Mouse (Mus musculus) liver, embryonic 16.5 days (tissue): ENCODE measurements around the gene Slc25a39. TPM values are rescaled to one million over a fixed set of nuclear protein-coding genes. Genes with fewer than 3 reads are reported as not detected.

Experiments used
- ATAC-seq: fragments of 200-750 bp; cut with Nextera tagmentation; 2 replicates; pipeline ENCODE4 v1.8.0; 2017; ENCODE audit warnings: low read depth, mild to moderate bottlenecking, moderate number of reproducible peaks, moderate library complexity
- H3K27ac ChIP-seq: fragments of 300-500 bp; sonication (generic); 2 replicates; pipeline ENCODE4 v1.5.1; 2014; ENCODE audit warnings: mild to moderate bottlenecking, low read length
- H3K27me3 ChIP-seq: fragments of 300-500 bp; sonication (generic); 2 replicates; pipeline ENCODE4 v1.6.1; 2014; ENCODE audit warnings: low read depth, low read length, mixed read lengths; ENCODE audit not compliant: control insufficient read depth, insufficient read depth
- H3K36me3 ChIP-seq: fragments of 300-500 bp; sonication (generic); 2 replicates; pipeline ENCODE4 v1.6.1; 2014; ENCODE audit warnings: mild to moderate bottlenecking; ENCODE audit not compliant: control insufficient read depth, insufficient read depth
- H3K4me1 ChIP-seq: fragments of 300-500 bp; sonication (generic); 2 replicates; pipeline ENCODE4 v1.6.1; 2014; ENCODE audit warnings: low read depth, low read length, mixed read lengths; ENCODE audit not compliant: control insufficient read depth
- H3K4me2 ChIP-seq: fragments of 300-500 bp; sonication (generic); 2 replicates; pipeline ENCODE4 v1.6.1; 2014; ENCODE audit warnings: low read depth, low read length, mixed read lengths
- H3K4me3 ChIP-seq: fragments of 300-500 bp; sonication (generic); 2 replicates; pipeline ENCODE4 v1.5.1; 2014; ENCODE audit warnings: low read depth, mild to moderate bottlenecking, low read length
- H3K9ac ChIP-seq: fragments of 300-500 bp; sonication (generic); 2 replicates; pipeline ENCODE4 v1.6.1; 2014; ENCODE audit warnings: low read depth, low read length
- H3K9me3 ChIP-seq: fragments of 300-500 bp; sonication (generic); replicated peaks from 2 replicates; pipeline ENCODE4 v1.6.1; 2016; ENCODE audit warnings: low read length; ENCODE audit not compliant: control insufficient read depth
- WGBS: fragments of 180-500 bp; shearing (Covaris S2); extraction: QIAGEN DNeasy Blood & Tissue Kit; methylation state at CpG from one replicate; pipeline ENCODE4 v1.1.7; 2014; ENCODE audit not compliant: insufficient replicate concordance; 5-methylcytosine and 5-hydroxymethylcytosine counted together
- polyA plus RNA-seq: library from polyadenylated mRNA; unstranded; fragments of >200 nt; fragmentation: Nextera tagmentation; extraction: Ambion mirVana; gene quantifications from 2 replicates; pipeline ENCODE4 v1.2.1, GENCODE M21; 2015

The Slc25a39 gene
- polyA plus RNA-seq, 1 experiment from 2014 or later = 500 TPM

DNA sequence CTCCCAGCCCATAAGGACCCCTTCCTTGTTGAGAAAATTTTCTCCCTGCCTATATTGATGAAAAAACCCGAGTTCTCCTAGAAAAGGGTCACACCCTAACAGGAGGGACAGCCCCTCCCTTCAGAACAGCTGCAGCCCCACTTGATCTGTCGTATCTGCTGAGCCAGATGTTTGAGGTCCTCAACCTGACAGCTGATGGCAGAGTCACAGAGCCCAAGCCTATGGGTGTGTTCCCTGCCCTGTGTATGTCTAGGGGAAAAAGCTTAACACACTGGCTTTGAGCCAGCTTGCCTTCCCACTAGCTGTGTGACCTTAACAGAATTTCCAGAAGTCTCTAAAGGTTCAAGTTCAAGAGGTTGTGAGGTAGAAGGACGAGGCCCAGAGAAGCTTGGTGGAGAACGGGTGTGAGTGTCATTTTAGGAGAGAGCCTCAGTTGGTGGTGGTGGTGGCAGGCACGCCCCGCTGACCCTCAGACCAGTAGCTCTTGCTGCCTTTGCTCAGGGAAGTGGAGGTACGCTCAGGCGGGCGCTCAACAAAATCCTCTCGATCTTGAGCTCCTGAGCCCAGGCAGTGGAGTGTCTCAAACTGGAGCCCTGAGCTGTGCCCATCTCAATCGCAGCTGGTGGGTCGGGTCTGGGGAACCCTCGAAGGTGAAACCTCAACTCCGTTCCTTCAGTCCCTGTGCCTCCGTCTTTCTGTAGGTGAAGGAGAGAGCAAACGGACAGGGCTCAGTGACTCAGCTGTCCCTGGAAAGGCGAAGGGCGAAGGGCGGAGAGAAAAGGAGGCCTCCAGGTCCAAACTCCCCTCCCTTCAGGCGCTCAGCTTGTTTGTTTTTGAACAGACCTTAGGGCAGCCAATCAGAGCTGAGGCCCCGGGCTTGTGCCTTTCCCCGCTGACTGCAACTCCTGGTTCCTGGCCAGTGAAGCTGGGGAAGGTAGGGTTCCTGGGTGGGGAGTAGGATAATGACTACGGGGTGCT, 32.3 kb downstream of the Slc25a39 start:
- H3K36me3 ChIP-seq = no peaks in the 10 kb centered on the region
- peaks cover 59% of the 10 kb centered on the region for H3K4me1 ChIP-seq
- no peaks in the 10 kb centered on the region for H3K27me3 ChIP-seq
- H3K9ac ChIP-seq = peak overlapping the region; percentile 76
- H3K27ac ChIP-seq = peak overlapping the region; percentile 97
- H3K9me3 ChIP-seq = no peaks in the 10 kb centered on the region; the same call in 1 of the 2 replicates
- ATAC-seq = peak; percentile 89
- peak overlapping the region; percentile 87 for H3K4me2 ChIP-seq
- 3% methylated on average over 23 of the region's 23 CpGs for WGBS
- peak overlapping the region; percentile 60 for H3K4me3 ChIP-seq

DNA sequence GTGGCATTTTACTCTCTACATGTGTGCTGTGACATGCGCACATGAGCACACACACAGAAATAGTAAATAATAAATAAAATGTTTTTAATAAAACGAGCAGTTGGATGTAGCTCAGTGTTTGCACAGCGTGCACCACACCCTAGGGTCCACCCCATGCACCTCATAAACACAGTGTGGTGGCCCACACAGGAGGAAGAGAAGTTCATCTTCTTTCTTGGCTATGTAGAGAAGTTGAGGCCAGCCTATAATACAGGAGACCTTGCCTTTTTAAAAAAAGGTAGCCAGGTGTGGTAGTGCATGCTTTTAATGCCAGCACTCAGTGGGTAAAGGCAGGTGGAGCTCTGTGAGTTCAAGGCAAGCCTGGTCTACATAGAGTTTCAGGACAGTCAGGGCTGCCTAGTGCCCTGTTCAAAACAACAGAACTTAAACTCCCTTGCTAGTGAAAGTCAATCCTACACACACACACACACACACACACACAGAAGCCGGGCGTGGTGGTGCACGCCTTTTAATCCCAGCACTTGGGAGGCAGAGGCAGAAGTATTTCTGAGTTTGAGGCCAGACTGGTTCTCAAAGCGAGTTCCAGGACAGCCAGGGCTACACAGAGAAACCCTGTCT, 33.5 kb downstream of the Slc25a39 start:
- H3K27me3 ChIP-seq = no peaks in the 10 kb centered on the region
- H3K4me2 ChIP-seq = peak overlapping the region; percentile 62
- 52% methylated on average over 7 of the region's 7 CpGs for WGBS

DNA sequence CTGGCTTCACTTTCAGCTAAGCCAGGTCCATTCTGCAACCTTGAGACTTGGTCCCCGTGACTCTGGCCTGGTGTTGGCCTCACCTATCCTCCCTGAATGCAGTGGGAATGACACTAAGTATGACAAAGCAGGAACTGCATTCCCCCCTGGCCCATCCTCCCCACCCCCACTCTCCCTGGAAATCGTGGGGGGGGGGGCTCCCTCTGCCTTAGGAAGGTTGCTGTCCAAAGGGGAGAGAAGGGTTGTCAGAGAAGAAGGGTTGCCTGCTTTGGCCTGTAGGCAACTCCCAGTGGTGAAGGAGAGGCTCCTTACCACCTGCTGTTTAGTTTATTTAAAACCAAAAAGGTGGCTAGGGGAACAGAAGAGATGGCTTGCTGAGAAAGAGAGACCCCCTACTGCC, 34.1 kb downstream of the Slc25a39 start:
- H3K27me3 ChIP-seq = no peaks in the 10 kb centered on the region
- H3K4me1 ChIP-seq = peaks cover 74% of the 10 kb centered on the region
- H3K9me3 ChIP-seq = no peaks in the 10 kb centered on the region
- H3K4me2 ChIP-seq = peak overlapping the region; percentile 62
- peak overlapping the region; percentile 97 for H3K27ac ChIP-seq
- 40% methylated on average over 2 of the region's 2 CpGs for WGBS
- no peak for ATAC-seq
- H3K4me3 ChIP-seq = peak overlapping the region; percentile 49
- H3K9ac ChIP-seq = peak overlapping the region; percentile 76
- no peaks in the 10 kb centered on the region for H3K36me3 ChIP-seq

More for the DNA sequence above, 33.5 kb downstream of the Slc25a39 start:
- Histone ChIP-seq H3K9ac (peak overlapping the region; percentile 76), H3K9me3 (no peaks in the 10 kb centered on the region; the same call in 1 of the 2 replicates), H3K36me3 (no peaks in the 10 kb centered on the region), H3K4me3 (peak overlapping the region; percentile 49), H3K27ac (peak overlapping the region; percentile 97), H3K4me1 (peaks cover 68% of the 10 kb centered on the region)
- peak; percentile 2; the same call in 1 of the 2 replicates for ATAC-seq

- no peaks in the 10 kb centered on the region for H3K9me3 ChIP-seq
- peaks cover 80% of the 10 kb centered on the region for H3K4me1 ChIP-seq
- H3K9ac ChIP-seq = peak overlapping the region; percentile 76
- H3K4me2 ChIP-seq = peak overlapping the region; percentile 62
- H3K4me3 ChIP-seq = peak overlapping the region; percentile 49
- H3K27ac ChIP-seq = peak overlapping the region; percentile 97
- H3K36me3 ChIP-seq = no peaks in the 10 kb centered on the region
- 26% methylated on average over 14 of the region's 14 CpGs for whole genome bisulfite sequencing
- ATAC-seq = peak; percentile 20
- H3K27me3 ChIP-seq = no peaks in the 10 kb centered on the region
These were observed 34.8 kb downstream of the Slc25a39 start for GRCm38 (mm10) chr11:102372936-102373335.

DNA sequence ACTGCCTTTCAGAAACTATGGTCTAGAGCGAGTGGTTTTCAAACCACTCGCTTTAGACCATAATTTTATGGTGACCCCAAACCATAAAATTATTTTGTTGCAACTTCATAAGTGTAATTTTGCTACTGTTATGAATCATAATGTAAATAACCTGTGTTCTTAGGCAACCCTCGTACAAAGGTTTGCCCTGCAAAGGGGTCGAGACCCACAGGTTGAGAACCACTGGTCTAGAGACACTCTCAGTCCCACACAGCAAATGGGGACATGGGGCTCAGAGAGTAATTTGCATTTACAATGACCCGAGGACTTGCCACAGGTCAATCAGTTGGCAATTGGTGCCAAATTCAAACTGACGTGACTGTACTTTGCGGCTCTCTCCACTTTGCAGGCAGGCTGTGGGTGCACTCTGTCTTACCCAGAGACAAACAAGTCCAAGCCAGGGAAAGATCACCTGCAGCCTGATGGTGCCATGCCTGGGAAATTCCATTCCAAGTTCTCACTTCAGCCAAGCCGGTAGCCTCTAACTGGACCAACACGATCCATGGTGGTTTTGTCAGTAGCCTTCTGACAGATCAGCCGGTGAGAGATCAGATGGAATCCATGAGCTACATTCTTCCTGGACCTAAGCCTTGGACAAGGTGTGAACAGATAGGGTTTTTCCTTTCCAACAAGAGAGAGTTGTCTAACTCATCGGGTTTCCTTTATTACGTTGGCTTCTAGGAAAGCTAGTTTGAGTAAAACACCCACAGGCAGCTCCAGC, 35.6 kb downstream of the Slc25a39 start:
- Histone ChIP-seq H3K27ac (peak overlapping the region; percentile 97), H3K27me3 (no peaks in the 10 kb centered on the region), H3K4me1 (peaks cover 80% of the 10 kb centered on the region), H3K9me3 (no peaks in the 10 kb centered on the region), H3K4me2 (peak overlapping the region; percentile 62), H3K9ac (peak overlapping the region; percentile 76), H3K4me3 (peak overlapping the region; percentile 49), H3K36me3 (no peaks in the 10 kb centered on the region)
- WGBS = 72% methylated on average over 12 of the region's 12 CpGs
- ATAC-seq = no peak

- Histone ChIP-seq H3K4me2 (no peak overlapping the region), H3K9me3 (no peaks in the 10 kb centered on the region), H3K27ac (peak overlapping the region; percentile 85), H3K4me1 (peaks cover 85% of the 10 kb centered on the region), H3K27me3 (no peaks in the 10 kb centered on the region), H3K9ac (peak overlapping the region; percentile 16; the same call in 1 of the 2 replicates), H3K4me3 (no peak overlapping the region), H3K36me3 (no peaks in the 10 kb centered on the region)
- ATAC-seq = no peak
- 55% methylated on average over 7 of the region's 7 CpGs for WGBS
These were observed 37.5 kb downstream of the Slc25a39 start for GRCm38 (mm10) chr11:102370285-102370684.

DNA sequence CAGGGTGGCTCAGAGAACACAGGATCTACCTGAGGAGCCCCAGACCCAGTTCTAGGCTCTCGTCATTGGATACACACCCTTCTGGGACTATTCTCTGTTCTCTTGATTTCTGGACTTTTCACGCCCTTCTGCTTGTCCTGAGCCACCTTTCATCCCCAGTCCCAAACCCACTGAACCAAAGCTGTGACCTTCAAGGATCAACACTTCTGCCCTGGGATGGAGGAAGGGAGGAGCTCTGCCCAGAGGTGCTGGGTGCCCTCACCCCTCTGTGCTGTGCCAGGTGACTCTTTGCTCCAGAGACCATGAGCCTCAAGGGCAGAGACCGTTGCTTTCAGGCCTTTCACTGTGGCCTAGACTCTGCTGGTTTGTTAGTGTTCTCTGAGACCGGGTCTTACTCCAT, 38.5 kb downstream of the Slc25a39 start:
- Histone ChIP-seq H3K4me3 (no peak overlapping the region), H3K36me3 (no peaks in the 10 kb centered on the region), H3K27ac (peak overlapping the region; percentile 85), H3K9me3 (no peaks in the 10 kb centered on the region), H3K4me2 (no peak overlapping the region), H3K9ac (peak overlapping the region; percentile 66), H3K27me3 (no peaks in the 10 kb centered on the region), H3K4me1 (peaks cover 79% of the 10 kb centered on the region)
- WGBS = 75% methylated on average over 4 of the region's 4 CpGs
- no peak for ATAC-seq

GRCm38 (mm10) chr11:102368347-102368746, 39.4 kb downstream of the Slc25a39 start:
- ATAC-seq = no peak
- Histone ChIP-seq H3K4me2 (peak overlapping the region; percentile 50), H3K27ac (peak overlapping the region; percentile 85), H3K27me3 (no peaks in the 10 kb centered on the region), H3K9ac (peak overlapping the region; percentile 66), H3K4me3 (no peak overlapping the region), H3K36me3 (no peaks in the 10 kb centered on the region), H3K9me3 (no peaks in the 10 kb centered on the region), H3K4me1 (peaks cover 70% of the 10 kb centered on the region)
- WGBS = 26% methylated on average over 5 of the region's 5 CpGs
